Mouse (Mus musculus): ENCODE results near the gene Sult3a1. TPM values are rescaled to one million over a fixed set of nuclear protein-coding genes. Genes with fewer than 3 reads are reported as not detected.

Gene Sult3a1
- polyA plus RNA-seq, 1 experiment from 2014 or later: not detected

Other genes starting within 250 kb of the Sult3a1 start
- 0.09 and 0.13 TPM in 2 replicates for gene Clvs2, start 233.0 kb upstream of the Sult3a1 start, polyA plus RNA-seq (2015; fragmentation: Nextera tagmentation; extraction: Ambion mirVana)
- not detected in 2 replicates for gene Sult3a2, start 71.0 kb upstream of the Sult3a1 start, polyA plus RNA-seq (2015; fragmentation: Nextera tagmentation; extraction: Ambion mirVana)
- gene Rsph4a, start 47.4 kb downstream of the Sult3a1 start, polyA plus RNA-seq (2015; fragmentation: Nextera tagmentation; extraction: Ambion mirVana): not detected in 2 replicates
- 28.9 and 29.5 TPM in 2 replicates for gene Zup1, start 93.5 kb downstream of the Sult3a1 start, polyA plus RNA-seq (2015; fragmentation: Nextera tagmentation; extraction: Ambion mirVana)
- 146 and 152 TPM in 2 replicates for gene Rwdd1, start 161.9 kb downstream of the Sult3a1 start, polyA plus RNA-seq (2015; fragmentation: Nextera tagmentation; extraction: Ambion mirVana)
- not detected in 2 replicates for gene Trappc3l, start 179.9 kb downstream of the Sult3a1 start, polyA plus RNA-seq (2015; fragmentation: Nextera tagmentation; extraction: Ambion mirVana)
- 0.06 TPM in 1 of 2 replicates, not detected in the other for gene Calhm4, start 186.6 kb downstream of the Sult3a1 start, polyA plus RNA-seq (2015; fragmentation: Nextera tagmentation; extraction: Ambion mirVana)
- gene Calhm5, start 238.8 kb downstream of the Sult3a1 start, polyA plus RNA-seq (2015; fragmentation: Nextera tagmentation; extraction: Ambion mirVana): 0.45 and 0.51 TPM in 2 replicates